Mouse (Mus musculus) mesoderm, embryonic 11.5 days (tissue): ENCODE measurements around the gene Tmem38b.

Source experiments
- DNase-seq: peaks from one replicate; pipeline ENCODE4 v3.0.0-alpha.2; 2012; ENCODE audit warnings: low read depth, low spot score

The Tmem38b gene

GRCm38 (mm10) chr4:53884351-53885245 lies 58.8 kb downstream of the Tmem38b start:
- peak; percentile 41 for DNase-seq

GRCm38 (mm10) chr4:53886342-53887088 lies 60.7 kb downstream of the Tmem38b start:
- no peak for DNase-seq

GRCm38 (mm10) chr4:53895335-53895734 lies 69.5 kb downstream of the Tmem38b start:
- no peak for DNase-seq

GRCm38 (mm10) chr4:53896150-53896833 lies 70.4 kb downstream of the Tmem38b start:
- DNase-seq, result no peak

GRCm38 (mm10) chr4:53900386-53900971 lies 74.6 kb downstream of the Tmem38b start:
- peak; percentile 48 for DNase-seq

- no peak for DNase-seq
Measured at GRCm38 (mm10) chr4:53904335-53904734, 78.5 kb downstream of the Tmem38b start.

GRCm38 (mm10) chr4:53905537-53905936 lies 79.7 kb downstream of the Tmem38b start:
- DNase-seq, result no peak

- DNase-seq, result no peak
Measured at GRCm38 (mm10) chr4:53907071-53907470, 81.2 kb downstream of the Tmem38b start.
